Mouse (Mus musculus): ENCODE data around the gene Vmn2r4. TPM values are rescaled to one million over a fixed set of nuclear protein-coding genes. Genes with fewer than 3 reads are reported as not detected.
"Not testable (repeated sequence)": the region's sequence is repeated elsewhere in the genome, so short reads cannot be mapped to it uniquely, and the experiment has no call there.

Gene Vmn2r4
- total RNA-seq (2021): not detected

- not testable (repeated sequence) for DNase-seq
Measured at GRCm38 (mm10) chr3:64415268-64415667, at the start of gene Vmn2r4. Gene Vmn2r4, minus strand, starts transcription at chr3:64415368.

- not testable (repeated sequence) for DNase-seq
Measured at GRCm38 (mm10) chr3:64434261-64434660, 19.1 kb upstream of the Vmn2r4 start.

GRCm38 (mm10) chr3:64428117-64428798 lies 13.1 kb upstream of the Vmn2r4 start:
- DNase-seq: not testable (repeated sequence)

- DNase-seq: not testable (repeated sequence)
Measured at GRCm38 (mm10) chr3:64422141-64422540, 7.0 kb upstream of the Vmn2r4 start.

GRCm38 (mm10) chr3:64417477-64417876 lies 2.3 kb upstream of the Vmn2r4 start:
- not testable (repeated sequence) for DNase-seq

- DNase-seq: not testable (repeated sequence)
Measured at GRCm38 (mm10) chr3:64414253-64414652, 915 bp downstream of the Vmn2r4 start.

GRCm38 (mm10) chr3:64359286-64360035 lies 55.7 kb downstream of the Vmn2r4 start:
- DNase-seq: no peak

Other genes starting within 250 kb of the Vmn2r4 start
- not detected for gene Vmn2r3, start 125.7 kb downstream of the Vmn2r4 start, total RNA-seq (2021)
- under 1 TPM in 1 of 2 experiments, not detected in 1; 0.07 TPM for gene Vmn2r5, start 94.5 kb upstream of the Vmn2r4 start, total RNA-seq (2021)
- gene Vmn2r6, start 150.5 kb upstream of the Vmn2r4 start, total RNA-seq (2021): not detected

All from layer of hippocampus, postnatal 36 days (tissue).